Mouse (Mus musculus) cerebellum, adult 2 months (tissue): ENCODE results near the gene Olfr310. TPM values are rescaled to one million over a fixed set of nuclear protein-coding genes. Genes with fewer than 3 reads are reported as not detected.

ENCODE experiments used
- DNase-seq, 2 experiments: peaks; one replicate each; pipeline ENCODE4 v3.0.0; 2021
- H3K27ac ChIP-seq: fragments of 200-500 bp; 2 replicates; pipeline ENCODE4 v1.5.1; 2012; ENCODE audit warnings: low read length, control low read depth, inconsistent platforms; ENCODE audit not compliant: insufficient read depth
- H3K27me3 ChIP-seq: fragments of 200-500 bp; 2 replicates; pipeline ENCODE4 v1.6.1; 2012; ENCODE audit warnings: inconsistent platforms, mild to moderate bottlenecking, low read length, moderate library complexity; ENCODE audit not compliant: control insufficient read depth, insufficient read depth
- H3K4me1 ChIP-seq: fragments of 200-500 bp; 2 replicates; pipeline ENCODE4 v1.6.1; 2011; ENCODE audit warnings: low read length; ENCODE audit not compliant: control insufficient read depth, insufficient read depth
- H3K4me3 ChIP-seq: fragments of 200-500 bp; replicated peaks from 2 replicates; pipeline ENCODE3; 2011; ENCODE audit warnings: mild to moderate bottlenecking, low read depth, low read length, control low read depth; ENCODE audit not compliant: insufficient read depth
- CTCF ChIP-seq: fragments of 200-500 bp; IDR thresholded peaks from 2 replicates; pipeline ENCODE4 v1.5.1; 2011; ENCODE audit warnings: low read depth, mild to moderate bottlenecking, control low read depth, low read length, moderate library complexity, borderline replicate concordance; ENCODE audit not compliant: insufficient read depth
- POLR2A ChIP-seq: fragments of 200-500 bp; IDR thresholded peaks from 2 replicates; pipeline ENCODE4 v1.6.1; 2011; ENCODE audit warnings: low read length, control low read depth, borderline replicate concordance; ENCODE audit not compliant: insufficient read depth
- WGBS: fragments of 180-500 bp; shearing (Covaris S2); methylation state at CpG from one replicate; pipeline ENCODE4 v1.1.7; 2018; 5-methylcytosine and 5-hydroxymethylcytosine counted together
- polyA plus RNA-seq: library from polyadenylated mRNA; depleted of rRNA; stranded (reverse); fragments of >200 nt; gene quantifications from 2 replicates; pipeline ENCODE4 v1.2.3, GENCODE M21; 2012; rRNA removed

Olfr310 gene
- not detected in 2 replicates for polyA plus RNA-seq

DNA sequence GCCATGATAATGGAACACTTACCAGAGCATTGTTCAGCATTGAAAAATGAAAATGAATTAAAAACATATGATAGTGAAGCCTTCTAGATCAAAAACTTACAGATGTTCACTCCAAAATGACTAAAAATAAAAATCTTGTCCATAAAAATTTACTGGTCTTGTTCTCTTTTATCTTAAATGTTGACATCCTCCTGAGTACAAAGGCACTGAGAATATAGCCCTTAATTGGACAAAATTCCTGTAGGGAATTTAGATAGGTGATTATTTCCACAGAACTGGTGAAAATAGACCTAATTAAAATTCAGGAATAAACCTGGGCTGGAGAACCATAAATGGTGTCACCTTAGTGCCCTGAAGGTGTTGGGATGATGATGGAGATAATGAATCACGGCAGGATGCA lies at the start of gene Olfr310:
TSS of gene Olfr310 (minus strand) at position 101 of the 400 bp plus-strand sequence.
- Histone ChIP-seq H3K27me3 (no peaks in the 10 kb centered on the region), H3K4me3 (no peak within 1 kb of the TSS), H3K4me1 (no peaks in the 10 kb centered on the region), H3K27ac (no peak within 1 kb of the TSS)
- WGBS: 80% methylated on average over 1 of the region's 1 CpGs
- DNase-seq: peak in 1 of 2 experiments; percentile 1
- TF ChIP-seq CTCF (no peak), POLR2A (no peak)

DNA sequence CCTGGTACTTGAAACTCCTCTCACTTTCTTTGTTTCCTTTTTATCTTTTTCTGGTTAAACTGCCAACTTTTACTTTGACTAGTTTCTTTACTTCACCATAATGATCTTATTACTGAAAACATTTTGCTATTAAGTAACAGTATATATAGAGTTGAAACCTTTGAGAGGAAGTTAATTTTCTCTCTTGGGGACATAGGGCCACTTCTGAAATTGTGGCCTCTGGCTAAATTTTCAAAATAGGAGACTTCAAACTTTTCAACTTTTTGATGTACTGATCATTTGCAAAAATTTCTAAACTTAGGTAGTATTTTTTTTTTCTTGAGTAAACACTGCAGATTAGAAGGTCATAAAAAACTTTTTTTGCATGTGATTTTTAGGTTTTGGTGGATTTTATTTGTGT lies 48.6 kb upstream of the Olfr310 start, which contains the start of gene Olfr308:
TSS of gene Olfr308 (minus strand) at position 101 of the 400 bp plus-strand sequence.
- H3K27ac ChIP-seq: no peak within 1 kb of the TSS
- DNase-seq: no peak
- TF ChIP-seq CTCF (no peak), POLR2A (no peak)
- H3K27me3 ChIP-seq: no peaks in the 10 kb centered on the region
- no peak within 1 kb of the TSS for H3K4me3 ChIP-seq
- H3K4me1 ChIP-seq: no peaks in the 10 kb centered on the region

DNA sequence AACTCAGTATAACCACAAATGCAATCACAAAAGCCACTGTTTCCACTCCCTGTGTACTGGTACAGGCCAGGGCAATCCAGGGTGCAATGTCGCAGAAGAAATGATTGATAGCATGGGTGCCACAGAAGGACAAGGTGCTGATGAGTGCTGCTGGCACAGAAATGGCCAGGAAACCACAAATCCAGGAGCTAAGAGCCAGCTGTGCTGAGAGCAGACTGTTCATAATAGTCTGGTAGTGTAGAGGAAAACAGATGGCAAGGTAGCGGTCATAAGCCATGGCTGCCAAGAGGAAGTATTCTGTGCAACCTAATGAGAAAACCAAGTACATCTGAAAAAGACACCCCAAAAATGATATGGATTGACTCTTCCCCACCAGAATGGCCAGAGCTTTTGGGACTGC lies 44.4 kb upstream of the Olfr310 start:
- H3K4me3 ChIP-seq: no peak overlapping the region
- WGBS: 48% methylated on average over 2 of the region's 2 CpGs
- TF ChIP-seq POLR2A (no peak), CTCF (no peak)
- H3K27me3 ChIP-seq: no peaks in the 10 kb centered on the region
- no peaks in the 10 kb centered on the region for H3K4me1 ChIP-seq
- no peak overlapping the region for H3K27ac ChIP-seq
- DNase-seq: no peak

- TF ChIP-seq CTCF (no peak), POLR2A (no peak)
- H3K4me3 ChIP-seq: no peak within 1 kb of the TSS
Observed at GRCm38 (mm10) chr7:86313608-86314007, 36.6 kb upstream of the Olfr310 start, which contains the start of gene Olfr309. TSS of gene Olfr309 (minus strand) at chr7:86313708.

DNA sequence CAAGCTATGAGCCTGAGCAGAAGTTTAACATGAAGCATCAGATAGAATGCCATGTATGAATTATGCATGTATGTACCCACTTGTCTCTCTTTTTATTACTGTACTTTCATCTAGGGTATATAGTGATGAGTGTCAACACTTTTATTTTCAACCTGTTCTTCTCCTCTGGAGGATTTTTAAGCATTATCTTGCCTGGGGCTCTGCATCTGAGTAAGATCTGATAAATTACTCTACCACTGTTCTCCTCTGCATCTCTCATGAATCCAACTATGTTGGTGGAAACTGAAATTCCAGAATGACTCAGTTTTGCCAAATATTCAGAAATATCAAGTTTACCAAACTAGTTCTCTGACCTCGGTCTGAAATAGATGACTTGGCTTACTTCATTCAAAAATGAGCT lies 30.8 kb downstream of the Olfr310 start, which contains the start of gene Vmn2r76:
TSS of gene Vmn2r76 (minus strand) at position 101 of the 400 bp plus-strand sequence.
- H3K4me1 ChIP-seq: no peaks in the 10 kb centered on the region
- H3K27ac ChIP-seq: no peak within 1 kb of the TSS
- no peak within 1 kb of the TSS for H3K4me3 ChIP-seq
- H3K27me3 ChIP-seq: no peaks in the 10 kb centered on the region
- WGBS: 53% methylated on average over 1 of the region's 1 CpGs
- DNase-seq: no peak
- no peak for TF ChIP-seq CTCF
- no peak for TF ChIP-seq POLR2A

More at GRCm38 (mm10) chr7:86313608-86314007, 36.6 kb upstream of the Olfr310 start, which contains the start of gene Olfr309:
- Histone ChIP-seq H3K27me3 (no peaks in the 10 kb centered on the region), H3K4me1 (no peaks in the 10 kb centered on the region), H3K27ac (no peak within 1 kb of the TSS)
- WGBS: 67% methylated on average over 2 of the region's 2 CpGs
- no peak for DNase-seq

Other genes starting within 250 kb of the Olfr310 start
- not detected in 2 replicates for gene Vmn2r75, start 105.4 kb downstream of the Olfr310 start, polyA plus RNA-seq
- not detected in 2 replicates for gene Vmn2r76, start 30.9 kb downstream of the Olfr310 start, polyA plus RNA-seq
- not detected in 2 replicates for gene Olfr309, start 36.5 kb upstream of the Olfr310 start, polyA plus RNA-seq
- gene Olfr308, start 48.5 kb upstream of the Olfr310 start, polyA plus RNA-seq: not detected in 2 replicates
- gene Olfr307, start 60.4 kb upstream of the Olfr310 start, polyA plus RNA-seq: not detected in 2 replicates
- not detected in 2 replicates for gene Olfr305, start 89.8 kb upstream of the Olfr310 start, polyA plus RNA-seq
- not detected in 2 replicates for gene Olfr304, start 109.5 kb upstream of the Olfr310 start, polyA plus RNA-seq
- gene Olfr303, start 120.6 kb upstream of the Olfr310 start, polyA plus RNA-seq: not detected in 2 replicates
- gene Olfr301, start 126.7 kb upstream of the Olfr310 start, polyA plus RNA-seq: not detected in 2 replicates
- not detected in 2 replicates for gene Olfr299, start 182.7 kb upstream of the Olfr310 start, polyA plus RNA-seq
- gene Olfr298, start 215.3 kb upstream of the Olfr310 start, polyA plus RNA-seq: not detected in 2 replicates
- not detected in 2 replicates for gene Olfr297, start 242.8 kb upstream of the Olfr310 start, polyA plus RNA-seq